Mouse (Mus musculus) brain, embryonic 14.5 days (tissue): Measurements from ENCODE around the gene Zfp618.

Source experiments
- CTCF ChIP-seq: fragments of 200-500 bp; IDR thresholded peaks from 2 replicates; pipeline ENCODE4 v1.5.1; 2012; ENCODE audit warnings: inconsistent platforms, mild to moderate bottlenecking, moderate library complexity, borderline replicate concordance; ENCODE audit not compliant: insufficient read depth, insufficient read length; ENCODE audit errors: extremely low read depth
- POLR2A ChIP-seq: fragments of 200-500 bp; IDR thresholded peaks from 2 replicates; pipeline ENCODE4 v1.6.1; 2012; ENCODE audit warnings: mild to moderate bottlenecking, inconsistent platforms, borderline replicate concordance; ENCODE audit not compliant: poor library complexity, insufficient read depth, insufficient read length, severe bottlenecking; ENCODE audit errors: extremely low read depth

GRCm38 (mm10) chr4:63048606-63049005 lies 83.2 kb downstream of the Zfp618 start:
- TF ChIP-seq CTCF: no peak
- no peak for TF ChIP-seq POLR2A
